Mouse (Mus musculus): Measurements from ENCODE around the gene Bcas1.
A peak's percentile ranks its signal among the peaks of the same experiment; 100 is the strongest.

Gene Bcas1

DNA sequence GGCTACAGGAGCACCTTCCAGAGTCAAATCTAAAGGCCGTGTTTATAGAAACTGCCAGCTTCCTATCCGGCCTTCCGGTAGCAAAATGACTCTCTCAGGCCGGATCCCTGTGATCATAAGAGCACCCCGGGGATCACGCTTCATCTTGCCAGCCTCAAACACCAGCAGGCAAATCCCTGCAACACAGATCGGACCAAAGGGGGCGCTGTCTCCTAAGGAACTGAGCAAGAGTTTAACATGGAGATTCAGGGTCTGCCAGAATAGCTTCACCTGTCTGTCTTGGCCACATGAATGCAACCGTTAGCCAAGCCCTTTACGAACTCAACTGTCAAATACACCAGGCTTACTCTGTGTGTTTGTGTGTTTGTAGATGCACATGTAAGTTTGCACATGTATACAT lies 8.9 kb downstream of the Bcas1 start:
- DNase-seq (ENCODE audit: low read depth, low spot score), result peak; percentile 36

DNA sequence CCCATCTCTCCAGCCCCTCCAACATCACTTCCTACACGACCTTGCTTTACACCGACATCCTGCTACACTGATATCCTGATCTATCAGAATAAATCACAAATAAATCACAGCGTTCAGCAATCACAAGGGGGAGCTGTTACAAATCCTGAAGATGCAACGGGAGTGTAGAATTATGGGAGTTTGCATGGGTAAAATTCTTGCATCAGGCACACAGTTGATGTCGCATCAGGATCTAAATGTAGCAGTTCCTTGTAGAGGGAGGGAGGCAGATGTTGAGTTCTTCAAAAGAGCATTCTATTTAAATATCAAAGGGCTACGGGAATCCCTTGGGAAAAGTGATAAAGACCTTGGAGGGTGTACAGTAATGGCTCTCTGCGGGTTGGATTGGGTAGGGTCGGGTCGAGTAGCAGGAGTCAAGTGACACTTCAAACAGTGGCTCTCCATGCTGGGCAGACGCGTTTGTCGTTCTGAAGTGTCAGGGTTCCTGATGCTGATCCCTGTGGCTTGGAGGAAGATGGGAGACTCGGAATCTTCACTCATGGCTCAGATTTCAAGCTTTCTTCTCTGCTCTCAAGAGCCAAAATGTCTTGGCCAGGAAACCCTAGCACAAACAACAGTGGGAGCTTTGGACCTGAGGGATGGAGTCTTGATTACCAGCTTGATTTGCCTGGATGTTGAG lies 16.0 kb downstream of the Bcas1 start:
- DNase-seq (ENCODE audit: low read depth, low spot score), result no peak

DNA sequence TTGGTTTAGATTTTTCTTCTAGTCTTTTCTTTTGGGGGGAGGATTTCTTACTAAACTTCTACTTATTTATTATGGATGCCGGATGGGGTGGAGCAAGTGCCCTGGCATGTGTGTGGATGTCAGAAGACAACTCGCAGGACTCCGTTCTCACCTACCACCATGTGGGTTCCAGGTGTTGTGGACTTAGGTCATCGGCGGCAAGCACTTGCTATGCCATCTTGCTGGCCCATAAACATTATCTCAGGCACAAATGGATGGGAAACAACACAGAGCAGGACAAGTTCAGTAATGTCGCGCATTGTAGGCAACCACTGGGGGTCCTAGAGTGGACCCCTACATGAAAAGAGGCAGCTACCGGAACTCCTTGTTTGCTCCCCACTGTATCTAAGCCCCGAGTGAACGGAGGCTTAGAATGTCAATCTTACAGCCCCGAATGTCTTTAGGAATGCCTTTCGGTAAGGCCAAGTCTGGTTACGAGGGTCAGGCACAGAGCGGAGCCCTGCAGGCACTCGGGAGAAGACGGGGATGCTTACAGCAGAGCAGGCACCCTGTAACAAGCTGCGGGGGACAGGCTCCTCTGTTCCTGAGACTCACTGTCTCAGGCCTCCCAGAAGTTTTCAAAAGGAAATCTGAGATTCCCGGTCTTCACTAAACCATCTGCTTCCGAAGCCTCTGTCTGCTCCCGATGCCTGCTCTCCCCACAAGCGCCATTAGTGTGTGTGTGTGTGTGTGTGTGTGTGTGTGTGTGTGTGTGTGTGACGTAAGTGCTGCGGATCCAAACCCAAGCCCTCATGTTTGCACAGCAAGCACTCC lies 16.8 kb downstream of the Bcas1 start:
- no peak for DNase-seq (ENCODE audit: low read depth, low spot score)

DNA sequence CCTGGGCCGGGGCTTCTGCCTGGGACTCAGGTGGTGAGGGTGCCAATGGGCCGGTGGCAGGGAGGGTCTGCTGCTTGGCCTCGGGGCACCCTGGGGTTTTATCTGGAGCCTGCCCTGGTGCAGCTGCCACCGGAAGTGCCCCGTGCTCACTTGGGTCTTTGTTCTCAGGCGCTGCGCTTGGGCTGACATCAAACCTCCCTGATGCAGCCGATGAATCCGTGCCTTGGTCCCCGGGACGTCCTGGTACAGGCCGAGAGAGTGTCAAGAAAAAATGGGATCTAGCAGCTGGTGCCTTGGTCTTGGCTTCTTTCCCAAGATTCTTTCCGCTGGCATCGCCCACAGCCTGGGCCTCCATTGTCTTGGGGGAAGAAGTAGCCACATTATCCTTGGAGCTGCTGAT lies 21.2 kb downstream of the Bcas1 start:
- DNase-seq (ENCODE audit: low read depth, low spot score), result no peak

DNA sequence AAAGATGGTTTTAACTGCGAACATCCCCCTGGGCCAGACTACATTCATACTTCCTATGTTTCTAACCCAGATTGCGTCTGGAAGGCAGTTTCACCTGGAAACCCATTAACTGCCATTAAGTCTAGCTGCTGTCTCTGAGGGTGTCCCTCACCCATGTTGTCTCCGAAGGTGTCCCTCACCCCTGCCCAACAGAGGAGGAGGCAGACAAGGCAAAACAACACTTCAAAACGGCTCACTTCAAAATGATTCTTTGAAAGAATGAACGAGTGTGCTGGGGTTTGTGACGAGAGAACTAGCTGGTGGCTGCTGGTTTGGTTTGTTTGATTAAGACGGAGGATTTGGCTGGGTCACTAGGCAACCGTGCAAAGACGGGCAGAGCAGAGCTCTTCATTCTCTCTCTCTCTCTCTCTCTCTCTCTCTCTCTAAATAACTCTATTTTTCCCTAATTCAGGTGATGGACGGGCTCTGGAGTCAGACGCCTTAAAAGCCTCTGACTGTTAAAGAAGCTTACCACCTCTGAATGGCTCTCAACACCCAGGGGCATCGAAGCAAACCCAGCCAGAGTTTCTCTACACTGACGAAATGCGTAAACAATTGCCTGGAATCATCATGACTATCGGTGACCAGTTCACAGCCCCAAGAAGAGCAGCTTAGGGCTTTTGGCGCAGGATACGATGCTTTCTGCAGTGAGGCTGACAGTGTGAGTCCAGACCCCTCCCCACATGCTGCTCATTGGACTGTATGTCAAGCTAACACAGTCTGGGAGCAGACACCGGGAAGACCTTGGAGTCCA lies 22.7 kb downstream of the Bcas1 start:
- DNase-seq (ENCODE audit: low read depth, low spot score), result no peak

DNA sequence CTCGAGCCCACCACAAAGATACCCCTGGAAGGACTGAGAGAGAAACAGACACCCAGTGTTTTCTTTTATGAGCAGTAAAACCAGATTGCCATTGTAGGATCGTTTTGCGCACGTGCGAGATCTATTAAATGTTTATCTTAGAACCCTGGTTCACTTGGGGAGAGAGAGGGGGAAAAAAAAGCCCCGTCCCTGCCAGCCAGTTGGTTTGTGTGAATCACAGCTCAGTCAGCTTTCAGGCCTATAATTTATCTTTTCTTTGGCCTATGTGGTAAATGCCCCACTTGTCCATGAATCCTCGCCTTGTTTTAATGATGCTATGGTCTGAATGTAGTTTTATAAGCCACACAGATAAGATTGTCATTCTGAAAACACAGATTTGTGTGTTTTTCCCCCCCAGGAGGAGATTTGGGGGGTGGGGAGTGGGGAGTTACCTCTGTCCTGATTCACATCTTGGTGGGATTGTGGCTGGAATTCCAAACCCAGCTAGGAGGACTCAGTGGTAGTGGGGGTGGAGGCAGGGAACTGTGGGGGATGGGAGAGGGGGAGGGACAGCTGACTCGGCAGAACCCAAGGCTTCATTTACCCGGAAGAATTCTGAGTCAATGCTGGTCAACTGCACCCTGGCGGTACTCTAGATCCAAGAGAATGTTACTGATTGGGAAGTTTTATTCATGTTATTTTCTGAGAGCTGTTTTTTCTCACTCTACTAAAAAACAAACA lies 23.8 kb downstream of the Bcas1 start:
- no peak for DNase-seq (ENCODE audit: low read depth, low spot score)

DNA sequence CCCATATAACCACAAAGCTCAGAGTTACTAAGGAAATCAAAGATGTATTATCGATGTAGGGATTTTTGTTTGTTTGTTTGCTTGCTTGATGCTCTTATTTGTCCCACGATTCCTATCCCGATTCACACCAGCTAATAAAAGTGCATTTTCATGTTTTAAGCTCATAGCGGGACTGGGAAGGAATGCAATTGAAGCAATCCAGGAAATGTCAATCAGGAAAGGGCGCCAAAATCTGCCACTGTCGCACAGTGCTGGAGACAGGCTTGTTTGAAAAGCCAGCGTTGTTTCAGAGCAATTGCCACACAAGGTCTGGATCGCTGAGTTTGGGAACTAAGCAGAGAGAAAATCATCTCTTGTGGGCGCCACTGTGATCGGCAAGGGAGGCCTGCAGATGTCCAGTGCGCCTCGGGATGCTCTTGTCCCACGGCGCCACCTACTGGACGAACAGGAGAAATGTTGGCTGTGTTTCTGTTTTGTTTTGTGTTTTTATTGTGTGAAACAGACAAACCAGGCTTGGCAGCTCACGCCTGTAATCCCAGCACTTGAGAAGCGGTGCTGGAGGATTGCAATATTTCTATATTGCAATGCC lies 26.3 kb downstream of the Bcas1 start:
- DNase-seq (ENCODE audit: low read depth, low spot score), result peak; percentile 72

DNA sequence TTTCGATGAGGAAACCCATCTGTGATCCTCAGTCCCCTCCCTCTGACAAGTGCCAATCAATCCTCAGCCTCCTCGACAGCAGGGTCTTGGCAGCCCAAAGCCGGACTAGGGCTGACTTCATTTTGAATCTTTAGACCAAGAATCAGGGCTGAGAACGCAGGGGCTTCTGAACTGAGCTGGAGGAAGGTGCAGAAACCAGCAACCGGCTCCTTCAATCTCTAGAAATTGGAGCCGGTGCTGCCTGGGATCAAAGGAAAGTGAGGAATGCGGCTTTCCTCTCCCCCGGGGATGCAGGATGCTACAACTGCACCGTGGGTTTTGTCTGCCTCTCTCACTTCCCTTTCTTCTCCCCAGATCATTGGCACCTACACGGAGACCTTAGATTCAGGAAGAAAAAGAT lies 27.0 kb downstream of the Bcas1 start:
- peak; percentile 31 for DNase-seq (ENCODE audit: low read depth, low spot score)

DNA sequence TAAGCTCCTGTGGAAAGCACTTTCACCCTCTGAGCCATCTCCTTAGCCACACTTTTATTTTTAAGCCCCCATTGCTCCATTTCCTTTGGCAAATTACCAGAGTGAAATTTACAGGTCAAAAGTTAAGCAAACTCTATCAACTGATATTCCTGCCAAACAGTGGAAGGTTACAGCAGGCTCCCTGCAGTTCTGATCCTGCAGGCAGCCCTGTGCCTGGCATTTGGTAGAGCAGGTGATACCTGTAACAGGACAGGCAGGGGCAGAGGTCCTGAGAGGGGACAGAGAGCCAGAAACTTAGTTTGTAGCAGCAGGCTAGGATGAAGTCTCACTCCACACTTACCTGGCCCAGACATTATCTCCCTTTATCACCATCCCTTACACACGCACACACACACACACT lies 35.7 kb downstream of the Bcas1 start:
- no peak for DNase-seq (ENCODE audit: low read depth, low spot score)

DNA sequence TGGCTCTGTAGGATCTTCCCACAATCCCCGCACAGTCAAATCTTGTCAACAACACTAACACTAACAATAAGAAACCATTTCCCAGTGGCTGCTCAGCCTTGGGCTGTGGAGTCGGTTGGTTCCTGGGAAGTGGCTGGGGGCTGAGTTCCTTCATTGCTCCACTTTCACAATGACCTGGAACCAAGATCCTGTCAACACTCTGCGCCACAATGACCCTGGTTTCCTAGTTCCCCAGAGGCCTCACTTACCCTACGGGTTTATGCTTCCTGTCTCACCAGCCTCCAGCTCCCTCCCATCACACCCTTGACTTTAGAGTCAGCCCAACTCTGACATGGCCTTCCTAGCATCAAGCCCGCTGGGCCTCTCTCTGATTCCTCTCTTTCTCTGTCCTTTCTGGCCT lies 39.3 kb downstream of the Bcas1 start:
- DNase-seq (ENCODE audit: low read depth, low spot score), result no peak

DNA sequence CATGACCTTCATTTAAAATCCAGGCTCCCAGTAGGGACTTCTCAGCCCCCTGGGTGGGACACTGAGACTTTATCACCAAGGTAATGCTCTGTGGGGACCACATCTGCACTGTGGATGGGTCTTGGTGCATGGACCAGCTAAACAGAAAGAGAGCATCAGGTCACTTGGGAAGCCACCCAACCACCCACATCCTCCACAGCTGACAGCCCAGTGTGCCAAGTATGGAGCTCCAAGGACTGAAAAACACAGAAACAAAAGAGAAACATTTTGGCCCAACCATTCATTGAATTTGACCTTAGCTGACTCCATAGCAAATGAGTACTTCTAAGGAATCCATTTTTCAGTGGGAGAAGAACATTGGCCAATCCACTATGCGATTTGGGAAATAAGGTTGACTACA lies 42.1 kb downstream of the Bcas1 start:
- DNase-seq (ENCODE audit: low read depth, low spot score), result no peak

DNA sequence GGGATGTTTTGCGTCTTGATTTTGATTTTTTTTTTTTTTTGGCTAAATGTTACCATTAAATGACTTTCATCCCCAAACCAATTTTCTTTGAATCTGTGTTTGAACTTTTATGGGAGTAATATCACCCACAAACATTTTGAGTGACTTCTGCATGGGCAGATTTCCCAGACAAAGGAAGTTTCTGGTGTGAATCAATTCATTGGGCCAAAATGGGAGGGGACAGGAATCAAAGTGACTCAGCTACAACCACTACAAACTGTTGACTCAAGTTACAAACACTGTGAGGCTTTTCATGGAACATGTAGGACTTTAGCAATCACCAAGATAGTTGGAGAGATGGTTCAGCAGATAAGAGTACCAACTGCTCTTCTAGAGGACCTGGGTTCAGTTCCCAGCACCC lies 42.9 kb downstream of the Bcas1 start:
- no peak for DNase-seq (ENCODE audit: low read depth, low spot score)

DNA sequence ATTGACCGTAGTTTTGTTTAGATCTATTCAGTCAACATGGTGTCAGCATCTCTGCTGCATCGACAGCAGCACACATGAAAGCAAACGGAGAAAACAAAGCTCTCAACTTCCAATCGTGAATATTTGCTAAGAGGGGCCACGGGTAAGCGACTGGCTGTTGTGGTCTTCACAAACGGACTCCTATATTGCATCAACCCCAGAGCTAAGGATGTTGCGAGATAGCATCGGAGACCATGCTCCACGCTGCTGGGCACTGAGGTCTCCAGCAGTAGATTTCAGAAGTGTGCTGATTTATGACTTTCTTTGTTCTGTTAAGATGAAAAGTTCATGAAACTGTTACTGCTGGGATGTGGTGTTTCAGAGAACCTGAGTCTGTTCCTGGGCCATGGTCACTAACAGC lies 54.3 kb downstream of the Bcas1 start:
- no peak for DNase-seq (ENCODE audit: low read depth, low spot score)

DNA sequence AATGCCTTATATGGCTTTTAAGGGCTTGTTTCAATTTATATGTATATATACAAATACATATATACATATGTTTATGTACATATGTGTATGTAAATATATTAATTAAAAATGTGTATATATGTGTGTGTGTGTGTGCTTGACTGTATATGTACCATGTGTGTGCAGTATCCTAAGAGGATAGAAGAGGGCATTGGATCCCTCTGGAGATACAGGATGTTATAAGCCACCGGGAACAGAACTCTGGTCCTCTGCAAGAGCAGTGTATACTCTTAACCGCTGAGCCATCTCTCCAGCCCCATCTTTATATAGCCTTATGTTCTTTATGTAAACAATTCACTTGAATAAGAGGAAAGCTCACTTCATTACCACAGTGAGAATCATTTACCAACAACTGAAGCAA lies 62.0 kb downstream of the Bcas1 start:
- DNase-seq (ENCODE audit: low read depth, low spot score), result no peak

DNA sequence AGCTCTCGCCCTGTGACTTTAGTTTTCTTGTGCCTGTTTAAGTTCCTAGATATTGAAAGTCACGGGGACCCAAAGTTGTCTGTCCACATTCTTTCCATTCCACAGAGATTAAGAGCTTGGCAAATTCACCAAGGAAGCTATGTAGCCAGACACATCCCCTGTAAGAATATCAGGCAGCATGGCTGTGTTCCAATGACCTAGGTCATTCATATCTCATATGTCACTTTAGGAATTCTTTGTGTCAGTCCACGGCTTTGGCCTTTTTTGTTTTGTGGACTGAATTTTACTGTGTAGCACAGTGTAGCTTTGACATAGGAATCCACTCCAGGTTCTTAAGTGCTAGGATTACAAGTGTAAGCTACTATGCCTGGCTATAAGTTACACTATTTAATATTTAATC lies 62.4 kb downstream of the Bcas1 start:
- no peak for DNase-seq (ENCODE audit: low read depth, low spot score)

DNA sequence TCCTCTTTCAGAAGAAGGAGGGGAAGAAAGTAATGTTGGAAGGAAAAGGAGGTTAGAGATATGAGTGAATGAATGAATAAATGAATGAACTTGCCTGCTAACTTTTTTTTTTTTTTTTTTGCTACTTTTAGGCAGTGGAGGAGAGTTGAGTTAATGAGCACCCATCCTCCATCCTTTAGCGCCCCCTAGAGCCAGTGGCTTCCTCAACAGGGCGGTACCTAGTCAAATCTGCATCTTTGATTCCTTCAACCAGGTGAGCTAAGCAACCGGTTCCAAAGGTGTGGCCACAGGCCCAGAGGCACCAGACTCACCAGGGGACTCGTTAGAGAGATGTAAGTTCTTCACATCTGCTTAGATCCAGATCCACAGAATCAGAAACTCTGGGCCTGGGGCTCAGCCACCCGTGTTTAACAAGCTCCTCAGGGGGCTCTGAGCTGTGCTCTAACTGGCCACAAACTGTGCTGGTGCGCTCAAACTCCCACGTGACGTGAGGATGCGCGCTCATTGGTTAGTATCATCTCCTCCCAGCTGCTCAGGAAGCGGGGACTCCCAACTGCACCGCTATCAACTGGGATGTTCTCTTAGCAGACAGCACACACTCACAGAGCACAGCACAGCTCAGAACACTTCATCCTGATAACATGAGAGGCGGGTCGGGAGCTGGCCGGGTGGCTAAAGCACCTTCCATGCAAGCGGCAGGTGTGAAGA lies 70.8 kb downstream of the Bcas1 start:
- peak; percentile 39 for DNase-seq (ENCODE audit: low read depth, low spot score)

DNA sequence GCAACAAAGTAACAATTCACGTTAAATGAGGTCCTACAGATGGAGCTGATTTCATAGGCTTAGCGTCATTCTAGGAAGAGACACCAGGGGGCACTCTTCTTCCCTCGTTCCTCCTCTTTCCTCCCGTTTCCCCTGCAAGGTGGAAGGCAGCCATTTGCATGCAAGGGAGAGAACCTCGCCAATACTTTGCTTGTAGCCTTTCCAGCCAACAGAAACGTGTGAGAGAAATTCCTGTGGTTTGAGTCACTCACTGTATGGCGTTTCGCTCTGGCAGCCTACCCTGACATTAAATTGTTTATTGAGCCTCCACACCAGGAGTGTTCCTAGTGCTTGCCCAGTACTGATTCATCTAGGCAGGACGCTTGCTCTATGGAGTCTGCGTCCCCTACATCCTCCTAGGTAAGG lies 72.7 kb downstream of the Bcas1 start:
- DNase-seq (ENCODE audit: low read depth, low spot score), result peak; percentile 63

DNA sequence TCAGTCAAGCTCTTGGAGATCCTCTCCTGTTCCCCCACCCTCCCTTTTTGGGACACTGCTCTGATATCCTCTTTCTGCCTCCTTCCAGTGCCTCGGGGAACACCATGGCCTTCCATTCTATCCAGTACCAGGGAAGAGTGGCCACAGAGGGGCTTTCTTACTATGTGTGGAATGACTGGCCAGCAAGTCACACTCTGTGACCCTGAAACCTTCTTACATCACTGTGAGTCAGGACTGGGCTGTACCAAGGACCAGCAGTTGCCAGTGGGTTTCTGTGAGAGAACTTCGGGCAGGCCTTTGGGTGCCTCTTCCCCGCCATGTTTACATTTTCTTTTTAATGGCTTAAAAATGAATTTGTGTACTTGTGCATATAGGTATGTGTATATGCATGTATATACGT lies 75.4 kb downstream of the Bcas1 start:
- DNase-seq (ENCODE audit: low read depth, low spot score), result no peak

DNA sequence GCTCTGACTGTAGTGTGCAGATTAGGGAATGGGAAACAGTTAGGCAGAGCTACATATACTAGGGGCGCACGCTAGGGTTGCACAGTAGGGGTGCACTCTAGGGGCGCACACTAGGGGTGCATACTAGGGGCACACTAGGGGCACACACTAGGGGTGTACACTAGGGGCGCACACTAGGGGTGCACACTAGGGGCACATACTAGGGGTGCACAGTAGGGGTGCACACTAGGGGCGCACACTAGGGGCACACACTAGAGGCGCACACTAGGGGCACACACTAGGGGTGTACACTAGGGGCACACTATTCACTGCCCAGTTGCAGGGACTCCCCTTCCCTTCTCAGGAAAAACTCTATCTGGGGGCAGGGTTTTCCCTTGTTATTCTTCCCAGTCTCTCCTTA lies 75.8 kb downstream of the Bcas1 start:
- no peak for DNase-seq (ENCODE audit: low read depth, low spot score)

DNA sequence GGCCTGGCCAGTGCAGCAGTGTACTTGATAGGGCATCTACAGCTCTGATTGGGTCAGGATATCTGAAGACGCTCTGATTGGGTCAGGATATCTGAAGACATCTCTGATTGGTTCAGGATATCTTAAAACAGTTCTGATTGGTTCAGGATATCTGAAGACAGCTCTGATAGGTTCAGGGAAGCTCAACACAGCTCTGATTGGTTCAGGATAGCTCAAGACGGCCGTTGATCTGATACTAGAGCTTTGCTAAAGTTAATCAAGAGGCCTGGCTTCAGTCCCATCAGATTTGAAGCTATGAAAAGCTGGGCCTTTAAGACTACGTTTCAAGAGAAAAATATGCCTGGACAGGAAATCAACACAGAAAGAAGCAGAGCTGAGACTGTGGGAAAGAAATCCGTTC lies 77.9 kb downstream of the Bcas1 start:
- DNase-seq (ENCODE audit: low read depth, low spot score), result no peak

DNA sequence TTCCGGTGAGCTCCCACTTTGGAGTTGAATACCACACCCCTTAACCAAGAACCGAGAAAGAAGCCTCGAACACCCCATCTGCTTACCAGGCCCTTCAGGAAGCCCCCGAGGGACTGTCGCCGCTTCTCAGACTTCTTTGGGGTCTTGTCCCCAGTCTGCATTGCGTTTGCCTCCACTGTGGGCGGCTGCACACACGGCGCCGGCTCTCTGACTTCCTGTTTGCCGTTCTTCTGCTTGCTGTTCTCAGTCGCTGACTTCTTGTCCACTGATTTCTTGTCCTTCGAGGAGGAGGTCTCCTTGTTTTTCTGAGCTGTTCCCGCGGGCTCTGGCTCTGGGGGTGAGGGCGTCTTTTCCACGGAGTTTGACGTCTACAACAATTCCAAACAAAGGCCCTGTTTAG lies 78.5 kb downstream of the Bcas1 start:
- DNase-seq (ENCODE audit: low read depth, low spot score), result no peak
